Mouse (Mus musculus) fat pad, adult 2 months (tissue): ENCODE measurements around the gene Gpr87.

Experiments used
- DNase-seq: peaks from one replicate; pipeline ENCODE4 v3.0.0-alpha.2; 2011; ENCODE audit warnings: low read depth, low spot score; ENCODE audit errors: extremely low read depth

Gpr87 gene

DNA sequence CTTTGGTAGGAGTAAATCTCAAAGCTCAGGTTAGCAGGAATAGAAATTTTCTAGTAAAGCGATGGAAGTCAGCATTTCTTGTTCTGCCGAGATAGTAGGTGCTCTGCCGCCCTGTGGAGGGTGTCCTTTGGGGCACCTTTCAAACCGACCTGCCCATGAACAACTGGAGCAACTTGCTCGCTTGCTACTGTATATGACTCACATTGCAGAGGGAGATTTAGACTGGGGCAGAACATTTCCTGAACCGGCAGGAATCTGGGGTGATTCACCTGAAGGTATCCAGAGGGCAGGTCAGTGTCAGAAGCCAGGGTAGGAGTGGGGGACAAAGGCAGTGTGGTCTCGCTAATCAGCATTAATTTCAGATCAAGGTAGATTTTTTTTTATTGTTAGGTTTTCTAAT, at the start of gene Gpr87:
Gpr87 (minus strand) TSS at position 167 of the 400 bp plus-strand sequence.
- no peak for DNase-seq

DNA sequence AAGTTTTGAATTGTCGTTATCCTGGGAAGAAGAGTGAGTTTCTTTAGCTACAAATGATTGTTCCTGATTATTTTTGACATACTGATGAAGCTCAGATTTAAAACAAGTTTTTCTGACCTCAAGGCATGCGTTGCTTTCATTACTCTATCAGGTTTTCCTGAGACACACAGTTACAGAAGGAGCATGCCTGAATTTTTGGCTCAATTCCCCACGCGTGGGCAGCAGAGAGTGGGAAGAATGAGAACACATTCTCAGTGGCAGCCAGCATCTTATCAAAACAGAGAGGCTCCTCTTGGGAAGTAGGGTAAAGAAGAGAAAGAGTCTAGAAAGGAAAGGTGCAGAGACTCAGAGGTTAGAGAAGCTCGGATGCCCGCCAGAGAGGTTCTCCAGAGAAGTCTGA, 48.5 kb upstream of the Gpr87 start:
- peak; percentile 55 for DNase-seq

DNA sequence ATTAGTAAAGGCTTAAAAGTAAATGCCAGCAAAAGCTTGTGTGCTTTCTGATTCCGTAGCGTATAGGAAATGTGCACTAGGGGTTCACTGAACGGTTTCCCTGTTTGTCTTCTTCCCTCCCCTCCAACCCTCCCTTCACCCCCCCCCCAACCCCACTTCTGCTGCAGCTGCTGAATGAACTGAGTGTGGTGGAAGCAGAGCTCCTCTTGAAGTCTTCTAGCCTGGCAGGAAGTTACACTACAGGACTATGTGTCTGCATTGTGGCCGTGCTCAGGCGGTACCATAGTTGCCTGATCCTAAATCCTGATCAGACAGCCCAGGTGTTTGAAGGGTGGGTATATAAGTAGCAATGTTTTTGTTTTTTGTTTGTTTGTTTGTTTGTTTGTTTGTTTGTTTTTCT, 40.0 kb upstream of the Gpr87 start:
- DNase-seq, result no peak

DNA sequence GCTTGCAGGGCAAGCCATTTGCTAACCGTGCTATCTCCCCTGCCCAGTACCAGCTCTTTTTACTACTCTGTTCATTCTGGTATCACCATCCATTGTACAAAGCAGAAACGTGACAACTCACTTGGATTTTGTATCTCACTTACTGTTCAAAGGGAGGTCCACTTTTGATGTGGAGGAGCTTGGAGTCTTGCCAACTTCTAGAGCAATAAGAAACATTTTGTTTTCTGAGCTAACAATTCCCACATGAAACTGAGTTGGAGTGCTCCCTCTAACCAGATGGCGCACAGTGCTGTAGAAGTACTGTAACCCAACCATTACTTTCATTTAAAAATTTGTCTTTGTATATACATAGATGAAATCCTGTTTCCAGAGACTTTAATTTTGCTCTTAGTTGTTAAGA, 36.0 kb upstream of the Gpr87 start:
- DNase-seq, result no peak

DNA sequence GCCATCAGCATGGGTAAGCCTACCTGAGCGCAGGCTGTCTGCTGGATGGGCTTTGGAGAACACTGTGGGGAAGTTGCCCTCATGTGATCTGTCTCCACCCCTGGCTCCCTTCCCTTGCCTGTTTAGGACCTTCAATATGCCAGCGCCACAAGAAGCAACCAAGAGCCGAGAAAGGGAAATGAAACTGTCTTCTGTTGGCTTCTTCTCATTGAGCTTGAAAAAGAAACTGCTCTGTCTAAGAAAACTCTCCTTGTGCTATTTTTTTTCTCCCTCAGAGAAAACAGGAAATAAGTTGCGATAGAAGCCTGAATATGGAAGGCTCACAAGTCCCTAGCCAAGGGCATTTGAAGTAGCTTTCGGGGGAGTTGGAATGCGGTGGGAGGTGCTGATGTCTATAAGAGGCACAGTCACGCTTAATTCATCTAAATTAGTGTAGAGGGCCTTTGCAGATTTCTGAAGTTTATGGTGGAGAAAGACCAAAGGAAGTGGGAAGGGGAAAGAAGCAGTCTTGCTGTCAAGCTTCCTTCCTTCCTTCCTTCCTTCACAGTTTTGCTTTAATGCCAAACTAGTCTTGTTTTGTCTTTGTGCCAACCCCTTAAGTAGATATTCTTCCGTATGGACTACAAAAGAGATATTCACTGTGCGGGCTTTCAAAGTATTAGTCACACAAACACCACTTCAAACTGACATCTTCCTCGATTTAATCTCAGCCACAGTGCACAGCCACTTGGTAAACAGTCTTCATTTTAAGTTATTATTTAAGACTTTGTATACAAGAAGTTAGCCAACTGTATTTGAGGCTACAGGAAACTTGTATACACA, 34.0 kb upstream of the Gpr87 start:
- no peak for DNase-seq

DNA sequence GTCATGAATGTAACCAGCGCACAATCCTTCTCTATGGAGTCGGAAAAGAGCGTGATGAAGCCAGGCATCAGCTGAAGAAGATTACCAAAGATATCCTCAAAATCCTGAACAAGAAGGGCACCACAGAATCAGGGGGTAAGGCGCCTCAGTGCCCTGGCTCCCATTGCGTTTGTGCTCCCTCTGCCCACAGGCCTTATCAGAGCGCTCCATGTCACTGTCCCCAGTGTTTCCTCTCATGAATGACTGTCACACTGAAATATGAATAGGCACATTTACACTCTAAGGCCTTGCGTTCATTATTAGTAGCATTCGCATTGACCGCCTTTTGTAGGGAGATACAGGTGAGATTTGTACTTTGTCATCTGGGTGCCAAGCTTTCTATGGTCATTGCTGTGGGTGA, 32.8 kb upstream of the Gpr87 start:
- DNase-seq, result no peak

DNA sequence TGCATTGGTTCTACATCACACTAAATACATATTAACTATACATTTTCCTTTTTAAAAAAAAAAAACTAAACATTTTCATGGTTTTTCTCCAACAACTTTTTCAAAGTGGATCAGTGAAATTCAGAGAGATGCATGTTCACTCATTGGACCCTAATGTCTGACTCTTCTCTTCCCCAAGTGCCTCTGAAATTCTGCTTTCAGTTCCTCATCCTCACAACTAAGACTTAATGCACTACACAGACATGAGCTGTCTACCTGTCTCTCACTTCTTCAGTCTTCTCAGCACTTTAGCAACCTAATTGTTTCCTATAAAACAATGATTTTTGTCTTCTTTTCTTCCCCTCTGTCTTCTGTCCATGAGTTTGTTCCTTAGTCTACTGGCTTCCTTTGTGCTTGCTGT, 30.5 kb upstream of the Gpr87 start:
- no peak for DNase-seq

DNA sequence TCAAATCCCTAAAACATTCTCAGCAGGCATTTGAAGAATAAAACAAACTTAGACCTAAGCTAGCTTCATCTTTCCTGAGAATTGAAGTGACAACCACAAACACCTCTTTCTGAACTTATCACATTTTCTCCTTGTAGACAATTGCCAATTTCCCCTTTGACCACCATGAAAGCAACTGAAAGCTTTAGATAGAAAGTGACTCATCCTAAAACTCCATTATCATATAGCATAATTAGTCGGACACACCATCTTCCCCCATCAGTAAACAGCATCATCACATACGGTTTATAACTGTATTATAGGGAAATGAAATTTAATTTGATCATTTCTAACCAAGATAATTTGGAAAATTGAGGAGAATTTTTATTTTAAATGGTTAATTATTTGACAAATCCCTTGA, 27.4 kb upstream of the Gpr87 start:
- DNase-seq, result no peak

DNA sequence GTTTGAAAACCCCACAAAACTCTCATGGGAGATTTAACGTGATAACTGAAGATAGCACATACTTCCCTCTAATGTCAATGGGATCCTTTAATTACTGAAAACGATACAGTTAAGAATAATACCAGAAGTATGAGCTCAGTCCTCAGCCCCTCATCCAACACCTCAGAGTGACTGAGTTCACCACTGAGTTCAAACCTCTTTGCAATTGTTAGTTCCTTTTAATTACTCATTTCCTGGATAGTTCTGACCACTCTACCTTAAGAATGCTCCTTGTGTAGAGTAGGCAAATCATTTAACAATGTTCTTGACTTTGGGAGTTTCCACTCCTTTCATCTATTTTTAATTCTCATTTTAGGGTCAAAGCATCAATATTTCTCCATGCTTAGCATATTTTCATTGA, 24.4 kb upstream of the Gpr87 start:
- DNase-seq, result no peak

DNA sequence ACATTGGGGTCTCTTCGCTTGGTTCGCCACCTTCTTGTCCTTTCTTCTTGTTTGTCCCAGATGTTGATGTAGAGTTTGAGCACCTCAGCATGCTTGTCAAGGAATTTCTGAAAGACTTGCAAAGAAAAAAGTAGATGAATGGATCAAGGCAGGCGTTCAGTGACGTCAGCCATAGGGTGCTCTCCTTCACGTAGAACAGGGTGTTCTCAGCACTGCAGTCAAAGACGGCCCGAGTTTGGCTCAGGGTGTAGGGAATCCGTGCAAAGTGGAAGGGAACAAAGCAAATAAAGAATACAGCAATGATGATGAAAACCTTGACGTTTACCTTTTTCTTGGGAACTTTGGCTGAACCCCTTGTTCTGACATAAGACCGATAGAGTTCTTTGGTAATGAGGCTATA, 22.3 kb upstream of the Gpr87 start:
- DNase-seq, result peak; percentile 18

DNA sequence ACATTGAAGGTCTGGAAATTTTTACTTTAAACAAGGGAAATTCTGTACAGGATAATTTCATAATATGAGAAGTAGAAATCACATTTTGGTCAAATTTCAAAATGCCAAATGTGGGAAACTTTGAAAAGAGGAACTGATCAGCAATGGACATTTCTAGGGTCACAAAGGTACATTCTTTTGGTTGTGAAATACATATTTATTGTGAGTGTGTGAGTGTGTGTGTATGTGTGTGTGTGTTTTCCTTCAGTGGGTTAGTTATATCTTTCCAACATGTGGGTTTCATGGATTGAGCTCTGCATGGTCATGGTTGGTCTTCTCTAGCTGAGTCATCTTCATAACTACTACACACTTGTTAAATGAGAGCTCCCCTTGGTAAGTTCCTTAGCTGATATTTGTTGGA, 17.5 kb upstream of the Gpr87 start:
- no peak for DNase-seq

DNA sequence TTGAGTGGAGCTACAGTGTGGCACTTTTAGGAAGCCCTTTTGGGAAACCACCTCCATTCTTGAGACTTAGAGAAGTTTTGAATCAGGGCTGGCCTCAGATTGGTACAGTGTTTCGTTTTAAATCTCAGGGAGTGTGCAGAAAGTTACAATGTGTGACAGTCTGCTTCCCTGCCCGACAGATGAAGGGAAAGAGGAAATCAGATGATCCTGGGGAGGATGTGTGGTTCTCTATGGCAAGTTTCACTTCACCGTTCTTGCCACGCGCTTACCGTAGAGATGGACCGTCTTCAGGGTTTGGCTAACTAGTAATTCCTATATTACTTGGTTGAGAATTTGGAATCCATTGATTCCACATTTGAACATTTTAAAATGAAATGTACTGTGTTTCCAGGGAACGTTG, 16.9 kb upstream of the Gpr87 start:
- DNase-seq, result no peak

DNA sequence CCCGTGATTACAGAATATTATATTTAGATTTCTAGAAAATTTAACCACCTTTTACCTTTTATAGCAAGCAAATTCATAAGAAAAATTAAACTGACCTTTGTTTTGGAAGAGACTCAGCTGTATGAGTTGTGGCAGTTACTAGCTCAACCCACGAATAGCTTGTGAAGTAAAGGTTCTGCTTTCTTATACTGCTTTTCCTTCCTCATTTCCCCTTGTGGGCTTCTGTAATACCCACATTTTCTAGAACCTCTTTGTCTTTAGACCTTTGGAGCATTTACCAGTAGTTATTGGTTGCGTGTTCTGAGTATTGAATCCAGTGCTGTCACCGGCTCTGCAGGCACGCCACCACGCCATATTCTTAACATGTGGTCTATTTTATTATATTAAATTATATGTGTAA, 15.8 kb upstream of the Gpr87 start, which contains the start of gene P2ry13:
P2ry13 (minus strand) TSS at position 156 of the 400 bp plus-strand sequence.
- DNase-seq, result no peak

DNA sequence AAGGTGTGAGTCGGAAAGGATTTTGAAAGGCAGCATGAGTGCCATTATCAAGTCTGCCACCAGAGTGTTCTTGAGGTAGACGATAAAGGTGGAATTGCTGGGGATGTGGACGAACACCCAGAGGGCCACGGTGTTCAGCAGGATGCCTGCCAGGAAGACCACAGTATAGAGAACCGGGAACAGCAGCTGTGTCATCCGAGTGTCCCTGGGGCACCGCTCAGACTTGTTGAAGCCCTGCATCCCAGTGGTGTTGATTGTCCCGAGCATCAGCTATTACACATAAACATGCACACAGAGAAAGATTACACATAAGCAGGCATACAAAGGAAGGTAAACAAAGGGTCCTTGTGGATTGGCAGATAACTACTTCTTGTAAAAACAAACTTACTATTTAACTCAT, 15.2 kb upstream of the Gpr87 start:
- no peak for DNase-seq

DNA sequence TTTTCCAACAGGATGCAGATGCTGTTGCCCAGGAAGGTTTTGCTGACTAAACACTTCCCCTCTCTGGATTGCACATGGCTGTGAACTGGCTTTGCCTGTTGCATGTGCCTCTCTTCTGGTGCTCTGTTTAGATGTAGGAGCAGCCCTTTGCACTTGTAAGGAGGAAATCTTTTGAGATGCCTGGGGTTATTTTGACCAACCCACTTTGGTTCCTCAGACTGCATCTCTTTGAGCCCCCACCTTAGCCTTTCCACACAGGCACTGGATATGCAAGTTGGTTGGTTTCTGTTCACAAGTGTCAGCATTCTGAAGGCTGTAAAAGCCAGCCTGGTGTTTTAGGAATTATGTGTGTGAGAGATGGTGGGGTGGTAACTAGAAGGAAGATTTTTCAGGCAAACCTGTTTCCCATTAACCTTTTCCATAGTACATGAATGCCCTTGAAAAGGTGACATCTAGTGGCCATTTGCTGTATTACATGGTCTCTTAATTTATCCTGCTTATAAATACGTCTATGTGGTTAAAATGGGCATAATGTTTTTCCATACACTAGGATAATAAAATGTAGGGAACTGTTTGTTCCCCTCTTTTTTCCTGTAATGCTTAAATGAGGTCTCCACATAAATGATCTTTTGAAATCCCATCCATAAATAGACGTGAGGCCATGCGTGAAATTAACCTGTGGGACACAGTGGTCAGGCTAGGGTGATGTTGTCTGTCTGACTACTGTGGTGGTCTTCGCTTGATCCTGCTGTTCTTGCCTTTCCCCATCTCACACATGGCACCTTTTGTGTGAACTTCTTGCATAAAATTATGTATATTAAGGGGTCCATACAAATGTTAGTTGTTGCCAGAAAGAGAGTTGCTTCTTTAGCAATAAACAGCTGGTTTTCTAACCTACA, 14.0 kb upstream of the Gpr87 start:
- DNase-seq, result no peak

DNA sequence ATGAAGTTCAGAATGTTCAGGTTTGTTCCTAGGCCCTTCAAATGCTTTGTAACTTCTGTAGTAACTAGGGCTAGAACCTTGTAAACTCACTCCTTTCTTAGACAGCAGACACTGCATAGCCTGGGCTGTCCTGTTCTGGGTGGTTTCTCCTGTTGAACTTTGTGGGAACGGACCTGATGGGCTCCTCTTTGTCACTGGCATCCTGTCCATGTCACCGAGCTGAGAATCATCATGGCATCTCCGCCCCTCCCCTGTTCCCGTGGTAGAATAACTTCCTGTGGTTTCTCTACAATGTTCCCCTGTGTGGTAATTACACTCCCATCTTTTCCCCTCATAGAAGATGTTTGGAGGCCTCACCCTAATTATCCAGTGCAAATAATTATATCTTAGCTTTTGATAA, 11.0 kb upstream of the Gpr87 start:
- DNase-seq, result no peak

DNA sequence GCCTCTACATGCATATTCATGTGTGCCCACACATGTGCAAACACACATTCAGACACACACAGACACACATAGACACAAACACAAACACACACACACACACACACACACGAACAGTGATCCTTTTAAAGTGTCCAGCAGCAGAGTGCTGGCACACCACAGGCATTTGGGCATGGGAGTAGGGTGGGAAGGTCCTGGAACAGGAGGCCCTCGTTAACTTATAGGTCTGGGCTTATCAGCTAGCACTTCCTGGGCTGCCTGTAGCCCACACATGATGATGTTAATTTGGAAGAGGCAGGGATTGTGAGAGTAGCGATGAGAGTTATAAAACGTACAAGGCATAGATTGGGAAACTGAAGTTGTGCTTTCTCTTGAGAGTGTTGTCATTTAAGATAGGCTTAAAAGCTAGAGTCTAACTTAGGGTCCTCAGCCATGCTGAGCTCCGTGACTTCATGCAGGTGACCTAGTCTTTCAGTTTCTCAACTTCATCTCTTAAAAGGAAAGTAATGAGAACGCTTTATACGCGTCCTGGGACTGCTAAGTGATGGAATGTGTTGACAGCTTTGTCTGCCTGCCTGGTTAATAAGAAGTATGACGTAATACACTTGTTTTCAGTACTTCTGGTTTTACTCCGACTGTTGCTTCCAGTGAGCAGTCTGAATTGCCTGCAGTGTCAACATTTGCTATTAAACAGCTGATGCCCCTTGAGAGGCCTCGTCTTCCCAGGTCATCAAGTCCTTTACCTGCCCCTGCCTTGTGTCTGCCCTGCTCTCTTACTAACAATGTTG, 10.0 kb upstream of the Gpr87 start:
- DNase-seq, result no peak

DNA sequence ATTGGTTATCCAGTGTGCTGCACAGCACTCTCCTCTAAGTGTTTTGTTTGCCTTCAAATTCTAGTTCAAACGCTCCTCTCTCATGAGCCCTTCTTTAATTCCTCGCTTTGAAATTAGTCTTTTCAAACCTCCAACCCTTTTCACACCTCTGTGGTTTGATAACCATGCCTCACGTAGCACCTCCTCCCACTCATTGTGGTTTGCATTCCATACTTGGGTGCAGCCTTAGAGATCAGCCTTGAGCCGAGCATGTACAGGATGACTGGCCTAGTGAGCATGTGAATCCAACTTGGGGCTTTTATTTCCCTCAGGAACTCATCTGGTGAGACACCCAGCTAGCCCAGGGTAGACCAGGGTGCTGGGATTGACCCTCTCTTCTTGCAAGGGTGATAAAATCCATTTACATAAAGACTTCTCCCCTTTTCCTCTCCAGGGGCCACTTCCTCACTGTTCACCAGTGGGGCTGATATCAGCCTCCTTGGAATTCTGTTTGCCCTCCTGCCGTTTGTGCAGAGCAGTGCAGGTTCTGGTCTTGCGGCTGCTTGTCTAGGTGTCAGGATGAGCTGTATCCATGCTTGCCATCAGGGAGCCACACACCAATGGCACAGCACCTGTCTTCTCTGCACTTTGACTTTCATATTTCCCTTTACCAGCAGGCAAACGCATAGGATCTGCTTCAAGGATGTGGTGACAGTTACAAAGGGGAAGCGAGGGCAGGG, 9.1 kb upstream of the Gpr87 start:
- no peak for DNase-seq

DNA sequence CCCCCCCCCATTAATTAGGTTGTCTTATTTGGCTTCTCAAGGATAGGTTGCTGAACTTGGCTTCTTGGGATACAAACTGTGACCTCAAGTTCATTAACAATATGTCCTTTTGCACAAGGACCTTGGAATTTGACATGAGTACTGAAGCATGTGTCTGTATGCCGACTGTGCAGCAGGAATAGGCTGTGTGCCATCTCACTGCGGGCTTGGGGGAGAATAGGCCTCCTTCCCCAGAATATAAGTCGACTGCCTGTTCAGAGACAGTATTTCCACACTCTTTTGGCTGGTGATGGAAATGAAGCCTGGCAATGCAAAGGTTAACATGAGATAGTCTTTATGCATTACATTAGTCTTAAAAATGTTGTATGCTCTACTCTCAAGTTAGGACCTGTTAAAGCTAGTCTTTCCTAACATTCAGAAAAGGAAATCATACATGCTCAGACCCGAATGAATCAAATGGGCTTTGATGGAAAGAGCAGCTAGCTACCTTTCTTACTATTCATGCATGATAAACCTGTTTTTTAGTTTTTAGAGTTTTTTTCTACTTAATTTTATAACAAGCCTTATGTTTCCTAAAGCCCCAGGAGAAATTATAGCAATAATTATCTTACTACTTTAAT, 2.5 kb upstream of the Gpr87 start:
- DNase-seq, result no peak

DNA sequence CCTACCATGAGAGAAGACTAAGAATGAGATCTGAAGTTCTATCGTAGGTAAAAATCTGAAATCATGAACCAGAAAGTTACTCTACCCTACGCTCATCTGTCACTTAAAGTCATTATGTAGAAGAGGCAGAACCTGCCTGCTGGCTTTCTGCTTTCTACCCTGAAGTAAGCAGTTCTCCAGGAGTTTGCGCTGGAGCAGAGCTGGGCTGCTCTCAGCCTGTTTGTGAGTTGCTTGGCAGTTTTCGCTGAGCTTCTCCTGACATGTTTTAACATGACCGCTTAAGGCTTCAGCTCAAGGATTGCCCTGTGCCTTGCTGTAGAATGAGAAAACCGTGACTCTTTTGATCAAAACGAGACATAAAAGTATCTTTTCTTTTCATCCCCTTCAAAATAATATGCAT, 805 bp downstream of the Gpr87 start:
- no peak for DNase-seq
